Mouse (Mus musculus) heart, embryonic 15.5 days (tissue): ENCODE results near the gene Adamts9. TPM values are rescaled to one million over a fixed set of nuclear protein-coding genes. Genes with fewer than 3 reads are reported as not detected.

ENCODE experiments used
- ATAC-seq: fragments of 200-750 bp; cut with Nextera tagmentation; replicated peaks from 2 replicates; pipeline ENCODE4 v1.8.0; 2017; ENCODE audit warnings: low read depth, moderate TSS enrichment; ENCODE audit not compliant: insufficient number of reproducible peaks, insufficient read depth, low FRiP score
- H3K27ac ChIP-seq: fragments of 300-500 bp; sonication (generic); 2 replicates; pipeline ENCODE4 v1.5.1; 2015; ENCODE audit warnings: mild to moderate bottlenecking, inconsistent platforms
- H3K27me3 ChIP-seq: fragments of 300-500 bp; sonication (generic); 2 replicates; pipeline ENCODE4 v1.6.1; 2015; ENCODE audit warnings: inconsistent platforms
- H3K36me3 ChIP-seq: fragments of 300-500 bp; sonication (generic); 2 replicates; pipeline ENCODE4 v1.6.1; 2015; ENCODE audit warnings: mild to moderate bottlenecking, inconsistent platforms
- H3K4me1 ChIP-seq: fragments of 300-500 bp; sonication (generic); replicated peaks from 2 replicates; pipeline ENCODE4 v1.6.1; 2015; ENCODE audit warnings: inconsistent platforms
- H3K4me2 ChIP-seq: fragments of 300-500 bp; sonication (generic); 2 replicates; pipeline ENCODE4 v1.6.1; 2015; ENCODE audit warnings: inconsistent platforms, mild to moderate bottlenecking, moderate library complexity
- H3K4me3 ChIP-seq: fragments of 300-500 bp; sonication (generic); 2 replicates; pipeline ENCODE4 v1.5.1; 2015; ENCODE audit warnings: mild to moderate bottlenecking, inconsistent platforms
- H3K9ac ChIP-seq: fragments of 300-500 bp; sonication (generic); 2 replicates; pipeline ENCODE4 v1.6.1; 2015; ENCODE audit warnings: mild to moderate bottlenecking, inconsistent platforms
- H3K9me3 ChIP-seq: fragments of 300-500 bp; sonication (generic); replicated peaks from 2 replicates; pipeline ENCODE4 v1.6.1; 2016; ENCODE audit warnings: inconsistent platforms
- WGBS: fragments of 180-500 bp; shearing (Covaris S2); methylation state at CpG from one replicate; pipeline ENCODE4 v1.1.7; 2015; ENCODE audit warnings: mixed read lengths; 5-methylcytosine and 5-hydroxymethylcytosine counted together
- polyA plus RNA-seq: library from polyadenylated mRNA; unstranded; fragments of >200 nt; fragmentation: Nextera tagmentation; extraction: Ambion mirVana; gene quantifications from 2 replicates; pipeline ENCODE4 v1.2.1, GENCODE M21; 2015

Gene Adamts9
- polyA plus RNA-seq, 1 experiment from 2014 or later = 6.5 TPM

DNA sequence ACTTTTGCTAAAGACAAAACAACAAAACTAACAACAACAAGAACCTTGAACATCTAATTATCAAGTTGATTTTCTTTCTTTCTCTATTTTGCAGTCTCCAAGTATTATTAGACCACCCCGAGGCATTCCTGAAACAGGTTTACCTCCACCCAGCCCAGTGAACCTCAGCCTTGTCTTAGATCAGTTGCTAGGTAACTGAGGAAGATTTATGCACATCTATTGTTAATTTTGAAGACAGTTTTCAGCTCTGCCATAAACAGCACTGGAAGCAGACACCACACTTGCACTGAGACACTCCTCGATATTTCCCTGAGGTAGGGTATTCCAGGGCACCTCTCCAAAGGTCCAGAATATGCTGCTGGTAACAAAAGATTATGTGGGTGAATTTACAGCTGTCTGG lies 218.9 kb downstream of the Adamts9 start:
- Histone ChIP-seq H3K4me1 (no peaks in the 10 kb centered on the region; the same call in none of the 2 replicates), H3K27me3 (no peaks in the 10 kb centered on the region), H3K27ac (no peak overlapping the region), H3K36me3 (no peaks in the 10 kb centered on the region), H3K4me3 (no peak overlapping the region), H3K9ac (no peak overlapping the region), H3K9me3 (no peaks in the 10 kb centered on the region), H3K4me2 (no peak overlapping the region)
- 64% methylated on average over 2 of the region's 2 CpGs for WGBS
- no peak for ATAC-seq

Other genes with a start within 250 kb of the Adamts9 start
- gene Prickle2, start 237.3 kb downstream of the Adamts9 start, polyA plus RNA-seq = 4.4 and 5.4 TPM in 2 replicates
- gene A730049H05Rik, start 127.0 kb downstream of the Adamts9 start, polyA plus RNA-seq = 2.9 and 3.0 TPM in 2 replicates
- gene Gm15737, start 74.1 kb downstream of the Adamts9 start, polyA plus RNA-seq = 0.21 and 0.24 TPM in 2 replicates